Mouse (Mus musculus) forelimb bud, embryonic 11.5 days (tissue): Measurements from ENCODE around the gene Atp10a.
"Not testable (repeated sequence)": the region's sequence is repeated elsewhere in the genome, so short reads cannot be mapped to it uniquely, and the experiment has no call there.

ENCODE experiments used
- DNase-seq: peaks from one replicate; pipeline ENCODE4 v3.0.0-alpha.2; 2012; ENCODE audit warnings: low read depth, low spot score

The Atp10a gene

GRCm38 (mm10) chr7:58787585-58787984 lies 131.6 kb downstream of the Atp10a start:
- DNase-seq, result no peak

GRCm38 (mm10) chr7:58788424-58789261 lies 132.7 kb downstream of the Atp10a start:
- DNase-seq, result no peak

DNA sequence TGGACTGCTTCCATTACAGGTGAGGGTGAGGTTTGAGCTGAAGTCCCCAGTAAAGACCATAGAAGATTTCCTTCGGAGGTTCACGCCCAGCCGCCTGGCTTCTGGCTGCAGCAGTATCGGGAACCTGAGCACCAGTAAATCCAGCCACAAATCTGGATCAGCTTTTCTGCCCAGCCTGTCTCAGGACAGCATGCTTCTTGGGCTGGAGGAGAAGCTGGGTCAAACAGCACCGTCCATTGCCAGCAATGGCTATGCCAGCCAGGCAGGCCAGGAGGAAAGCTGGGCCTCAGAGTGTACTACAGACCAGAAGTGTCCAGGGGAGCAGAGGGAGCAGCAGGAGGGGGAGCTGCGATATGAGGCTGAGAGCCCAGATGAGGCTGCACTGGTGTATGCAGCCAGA lies 141.3 kb downstream of the Atp10a start:
- no peak for DNase-seq

DNA sequence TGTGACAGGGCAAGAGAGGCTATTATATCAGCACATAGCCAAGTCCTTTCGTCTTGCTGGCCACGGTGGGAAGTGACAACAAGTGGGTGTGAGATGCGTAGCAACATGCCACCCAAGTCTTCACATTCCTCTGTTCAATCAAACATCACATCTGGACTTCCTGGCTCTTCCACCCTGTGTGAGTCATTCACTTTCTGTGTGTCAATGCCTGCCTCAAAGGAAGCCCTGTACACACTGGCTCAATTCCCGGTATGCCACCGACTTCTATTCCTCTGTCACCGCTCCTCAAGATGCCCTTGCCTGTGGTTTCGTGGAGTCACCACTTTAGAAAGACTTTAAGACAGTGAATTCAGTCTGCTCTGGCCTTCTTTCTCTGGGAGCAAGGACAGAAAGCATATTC lies 144.9 kb downstream of the Atp10a start:
- no peak for DNase-seq

DNA sequence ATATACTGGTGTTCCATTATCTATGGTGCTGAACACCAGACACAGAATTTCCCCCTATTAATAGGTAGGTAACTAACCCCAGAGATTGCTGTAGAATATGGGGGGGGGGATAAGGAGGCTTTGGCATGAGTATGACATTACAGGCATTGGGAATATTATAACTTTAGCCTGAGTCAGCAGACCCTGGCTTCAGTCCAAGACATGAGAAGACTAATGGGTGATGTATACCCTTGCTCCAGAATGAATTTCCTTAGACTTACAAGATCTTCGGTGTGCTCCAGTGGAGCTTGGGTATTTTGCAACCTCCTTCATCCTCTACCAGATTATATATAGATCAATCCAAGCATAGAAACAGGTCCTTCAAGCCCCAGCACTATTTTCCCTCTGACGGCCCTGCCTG lies 145.8 kb downstream of the Atp10a start:
- no peak for DNase-seq

DNA sequence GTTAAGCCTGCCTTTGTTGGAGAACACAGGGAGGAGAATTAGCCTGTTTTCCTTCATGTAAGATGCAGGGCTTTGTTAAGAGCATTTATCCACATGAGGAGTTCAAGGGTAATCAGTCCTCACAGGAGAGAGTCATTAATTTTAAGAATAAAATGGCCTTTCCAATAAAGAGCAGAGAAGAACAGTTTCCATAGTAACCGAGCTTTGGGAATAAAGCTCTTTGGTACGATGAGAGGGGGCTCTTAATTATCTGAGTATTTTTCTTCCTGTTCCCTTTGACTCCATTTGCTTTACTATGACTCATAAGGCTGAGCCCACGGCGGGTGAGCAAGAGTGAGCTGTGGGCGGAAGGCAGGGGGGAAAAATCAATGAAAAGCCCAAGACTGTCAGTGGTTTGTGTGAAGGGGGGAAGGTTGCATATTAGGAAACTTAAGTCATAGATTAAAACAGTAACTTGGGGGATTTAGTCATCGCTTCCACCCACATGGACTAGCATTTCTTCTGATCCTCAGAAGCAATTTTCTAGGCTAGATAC lies 166.2 kb downstream of the Atp10a start:
- no peak for DNase-seq

- DNase-seq, result no peak
These were observed 168.7 kb downstream of the Atp10a start for GRCm38 (mm10) chr7:58824686-58825085.

GRCm38 (mm10) chr7:58829111-58829510 lies 173.1 kb downstream of the Atp10a start:
- no peak for DNase-seq

DNA sequence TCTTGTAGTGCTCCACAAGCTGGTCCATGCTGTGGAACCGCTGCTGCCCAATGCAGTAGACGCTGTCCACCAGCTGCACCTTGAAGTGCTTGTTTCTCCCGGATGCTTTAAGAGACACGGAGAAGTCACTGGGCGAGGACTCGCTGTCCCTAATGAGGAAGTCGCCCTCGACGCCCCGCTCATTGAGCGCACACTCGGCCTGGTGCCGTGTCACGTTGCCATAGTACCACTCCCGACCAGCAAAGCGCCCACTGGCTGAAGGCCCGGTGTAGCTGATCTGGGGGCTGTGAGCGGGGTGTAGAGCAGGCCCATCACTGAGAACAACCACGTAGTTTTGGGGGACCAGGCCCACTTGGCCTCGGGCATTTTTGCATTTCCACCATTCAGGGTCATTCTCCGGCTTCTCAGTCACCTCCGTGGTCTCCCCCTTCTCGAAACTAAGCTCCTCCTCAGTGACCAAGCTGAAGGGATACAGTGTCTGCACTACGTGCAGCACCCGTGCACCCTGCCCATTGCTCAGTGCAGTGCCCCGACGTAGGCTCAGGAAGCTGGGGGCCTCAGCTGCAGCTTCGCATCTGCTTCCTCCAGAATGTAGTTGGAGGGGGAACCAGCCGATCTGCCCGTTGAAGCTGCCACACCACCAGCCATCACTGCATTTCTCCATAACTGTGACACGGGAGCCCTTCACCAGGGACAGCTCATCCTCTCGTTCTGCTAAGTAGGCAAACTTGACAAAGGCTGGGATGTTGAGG lies 181.1 kb downstream of the Atp10a start:
- DNase-seq, result not testable (repeated sequence)

- DNase-seq, result no peak
These were observed 184.4 kb downstream of the Atp10a start for GRCm38 (mm10) chr7:58840367-58840766.

DNA sequence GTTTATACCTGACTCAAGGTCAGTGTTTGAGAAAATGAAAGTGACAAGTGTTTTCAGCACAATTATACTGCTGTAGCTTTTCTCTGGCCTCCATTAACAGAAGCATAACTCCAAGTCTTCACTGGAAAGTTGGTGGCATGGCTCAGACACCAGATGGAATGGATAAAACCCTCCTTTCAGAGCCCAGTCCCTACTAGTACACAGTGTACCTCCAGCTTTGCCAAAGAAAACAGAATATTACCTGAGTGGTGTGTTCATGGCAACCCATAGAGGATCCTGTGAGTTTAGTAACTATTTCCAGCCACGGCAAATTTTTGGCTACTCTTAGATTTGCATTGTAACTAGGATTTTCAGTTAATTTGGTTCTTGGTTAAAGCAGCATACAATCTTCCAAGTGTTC lies 185.1 kb downstream of the Atp10a start:
- no peak for DNase-seq

- peak; percentile 17 for DNase-seq
These were observed 186.9 kb downstream of the Atp10a start for GRCm38 (mm10) chr7:58842818-58843217.

- peak; percentile 49 for DNase-seq
These were observed 187.9 kb downstream of the Atp10a start for GRCm38 (mm10) chr7:58843767-58844445.

DNA sequence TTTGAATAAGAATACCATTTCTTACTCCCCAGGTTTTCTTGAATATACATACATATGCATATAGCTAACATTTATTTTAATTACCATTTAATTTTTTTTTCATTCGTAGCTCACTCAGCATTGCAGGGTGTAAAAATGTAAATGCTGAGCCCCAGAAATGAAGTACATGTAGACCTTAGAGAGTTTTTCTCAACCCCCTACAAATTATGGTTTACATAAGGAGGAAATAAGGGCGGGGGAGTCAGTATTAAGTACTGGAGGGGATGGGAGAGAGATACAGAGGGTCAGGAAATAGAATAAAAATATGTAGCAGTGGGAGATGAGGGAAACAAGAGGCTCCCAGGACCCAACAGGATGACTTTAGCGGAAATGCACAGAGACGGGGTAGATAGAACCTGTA lies 188.5 kb downstream of the Atp10a start:
- DNase-seq, result no peak

GRCm38 (mm10) chr7:58858921-58859320 lies 203.0 kb downstream of the Atp10a start:
- no peak for DNase-seq

DNA sequence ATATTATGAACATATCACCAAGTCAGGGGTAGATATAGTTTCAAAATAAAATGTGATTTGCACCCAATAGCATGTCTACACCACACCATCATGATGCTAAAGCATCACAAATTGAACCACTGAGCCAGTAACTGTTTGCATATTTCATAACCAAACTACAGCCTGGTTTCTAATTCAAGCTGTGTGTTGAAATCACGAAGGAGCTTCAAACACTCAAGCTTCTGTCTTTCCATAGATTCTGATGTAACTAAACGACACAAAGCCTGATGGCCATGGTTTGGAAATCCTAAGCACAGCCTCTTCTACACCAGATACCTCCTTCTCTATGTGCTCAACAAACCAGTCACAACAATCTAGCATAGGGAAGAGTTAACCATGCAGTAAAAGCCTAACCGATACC lies 207.2 kb downstream of the Atp10a start:
- no peak for DNase-seq

DNA sequence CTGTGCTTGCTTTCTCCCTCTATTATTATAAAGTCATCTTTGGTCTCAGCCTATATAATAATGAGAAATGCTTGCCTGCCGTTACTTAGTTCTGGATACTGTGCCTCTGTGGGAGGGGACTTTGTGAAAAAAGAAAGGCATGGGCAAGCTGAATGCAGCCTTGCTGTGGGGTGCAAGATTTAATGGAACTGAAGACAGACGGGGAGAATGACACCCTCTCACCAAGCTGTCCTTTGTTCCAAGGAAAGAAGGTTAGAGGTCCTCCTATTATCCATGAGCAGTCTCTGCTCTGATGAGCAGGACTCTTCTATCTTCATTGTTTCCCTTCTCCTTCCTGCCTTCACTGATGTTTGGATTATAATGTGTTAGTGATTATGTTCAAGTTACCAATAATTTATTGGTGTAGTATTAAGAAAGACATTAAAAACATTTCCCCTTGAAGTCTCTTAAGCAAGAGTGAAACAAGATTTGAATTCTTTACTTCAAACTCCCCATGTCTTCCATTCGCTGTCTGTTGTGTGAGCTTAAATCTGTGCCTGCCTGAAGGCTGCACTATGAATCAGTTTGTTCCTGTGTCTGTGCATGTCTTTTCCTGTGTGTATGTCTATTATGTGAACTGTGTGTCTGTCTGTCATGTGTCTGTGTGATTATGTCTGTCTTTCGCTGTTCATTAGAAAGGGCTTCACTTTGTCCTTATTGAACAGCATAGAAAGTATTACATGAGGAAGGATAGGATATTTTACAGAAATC lies 211.1 kb downstream of the Atp10a start:
- no peak for DNase-seq

DNA sequence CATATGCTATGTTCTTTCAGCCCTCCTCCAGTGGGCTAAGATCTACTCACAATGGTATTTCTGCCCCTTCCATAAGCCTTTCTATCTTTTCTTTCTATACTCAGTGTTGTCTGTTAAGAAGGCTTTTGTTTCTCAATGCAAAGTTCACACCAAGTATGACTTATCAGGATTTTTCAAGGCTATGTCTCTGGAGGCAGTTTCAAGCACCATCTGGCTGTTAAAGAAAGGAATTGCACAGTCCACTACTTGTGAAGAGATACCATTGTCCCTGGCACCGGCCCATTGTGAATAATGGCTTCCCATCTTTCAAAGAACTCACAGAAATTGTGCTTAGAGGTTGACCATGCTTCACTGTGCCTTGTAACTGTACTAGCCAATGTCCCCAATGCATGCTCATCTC lies 214.7 kb downstream of the Atp10a start:
- no peak for DNase-seq

- no peak for DNase-seq
These were observed 217.7 kb downstream of the Atp10a start for GRCm38 (mm10) chr7:58873676-58874075.
